Mouse (Mus musculus): ENCODE measurements around the gene Ncr1.
"Not testable (repeated sequence)": the region's sequence is repeated elsewhere in the genome, so short reads cannot be mapped to it uniquely, and the experiment has no call there.

Gene Ncr1

GRCm38 (mm10) chr7:4337509-4337908, at the start of gene Ncr1:
Gene Ncr1 (plus strand): TSS chr7:4337724.
- DNase-seq (ENCODE audit: low spot score in 2 of 2): no peak

GRCm38 (mm10) chr7:4292638-4293037, 44.9 kb upstream of the Ncr1 start:
- no peak for DNase-seq (ENCODE audit: low spot score in 2 of 2)

GRCm38 (mm10) chr7:4297189-4297588, 40.3 kb upstream of the Ncr1 start:
- DNase-seq (ENCODE audit: low spot score in 2 of 2): no peak

GRCm38 (mm10) chr7:4300166-4300565, 37.4 kb upstream of the Ncr1 start:
- no peak for DNase-seq (ENCODE audit: low spot score in 2 of 2)

- no peak for DNase-seq (ENCODE audit: low spot score in 2 of 2)
Measured at GRCm38 (mm10) chr7:4303457-4303856, 34.1 kb upstream of the Ncr1 start.

GRCm38 (mm10) chr7:4313109-4313508, 24.4 kb upstream of the Ncr1 start:
- DNase-seq (ENCODE audit: low spot score in 2 of 2): not testable (repeated sequence)

GRCm38 (mm10) chr7:4313531-4313930, 24.0 kb upstream of the Ncr1 start:
- DNase-seq (ENCODE audit: low spot score in 2 of 2): not testable (repeated sequence)

- no peak for DNase-seq (ENCODE audit: low spot score in 2 of 2)
Measured at GRCm38 (mm10) chr7:4323301-4323700, 14.2 kb upstream of the Ncr1 start.

GRCm38 (mm10) chr7:4373521-4373920, 36.0 kb downstream of the Ncr1 start:
- DNase-seq (ENCODE audit: low spot score in 2 of 2): no peak
